Mouse (Mus musculus): Measurements from ENCODE around the gene Slc5a3. TPM values are rescaled to one million over a fixed set of nuclear protein-coding genes. Genes with fewer than 3 reads are reported as not detected.

Gene Slc5a3
- polyA plus RNA-seq, 1 experiment from 2014 or later, result 9.5 TPM

DNA sequence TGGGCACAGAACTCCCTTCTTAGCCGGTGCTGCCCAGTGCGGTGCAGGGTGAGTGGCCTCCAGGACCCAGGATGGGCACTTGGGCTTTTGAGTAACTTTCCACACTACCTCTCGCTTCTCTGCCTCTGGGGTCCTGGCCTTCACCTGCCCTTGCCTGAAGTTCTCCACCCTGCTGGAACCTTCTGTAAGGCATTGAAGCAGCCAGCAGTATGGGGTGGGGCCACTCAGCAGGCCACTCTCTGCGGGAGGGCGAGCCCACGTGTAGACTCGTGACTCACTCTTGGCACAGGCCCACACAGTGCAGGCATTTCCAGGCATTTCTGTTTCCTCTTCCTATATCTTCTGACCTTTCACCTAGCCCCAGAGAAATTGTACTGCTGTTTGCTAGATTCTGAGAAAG is 18.7 kb upstream of the Slc5a3 start:
- Histone ChIP-seq H3K4me2 (no peak overlapping the region), H3K9ac (no peak overlapping the region), H3K4me1 (no peaks in the 10 kb centered on the region), H3K36me3 (no peaks in the 10 kb centered on the region), H3K9me3 (replicated peaks) (no peaks in the 10 kb centered on the region), H3K27me3 (no peaks in the 10 kb centered on the region), H3K27ac (no peak overlapping the region), H3K4me3 (replicated peaks) (no peak overlapping the region)
- WGBS, result 92% methylated on average over 7 of the region's 7 CpGs
- no peak for ATAC-seq (replicated peaks; ENCODE audit: low FRiP score)

DNA sequence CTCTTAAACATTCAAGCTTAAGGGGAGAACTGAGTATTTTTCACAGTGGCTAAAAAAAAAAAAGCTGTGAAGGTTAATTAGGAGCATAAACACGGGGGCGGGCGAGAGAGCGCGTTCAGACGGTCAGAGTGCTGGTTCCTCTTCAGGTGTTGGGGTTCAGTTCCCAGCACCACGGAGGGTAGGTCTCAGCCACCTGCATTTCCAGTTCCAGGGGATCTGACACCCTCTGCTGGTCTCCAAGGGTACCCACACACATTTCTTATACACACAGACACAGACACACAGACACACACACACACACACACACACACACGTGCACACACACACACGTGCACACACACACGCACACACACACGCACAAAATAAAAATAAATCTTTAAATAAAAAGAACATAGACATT is 18.2 kb upstream of the Slc5a3 start:
- H3K4me2 ChIP-seq, result no peak overlapping the region
- H3K9me3 ChIP-seq (replicated peaks), result no peaks in the 10 kb centered on the region
- no peak overlapping the region for H3K27ac ChIP-seq
- H3K4me1 ChIP-seq, result no peaks in the 10 kb centered on the region
- H3K4me3 ChIP-seq (replicated peaks), result no peak overlapping the region
- no peaks in the 10 kb centered on the region for H3K27me3 ChIP-seq
- WGBS, result 96% methylated on average over 11 of the region's 11 CpGs
- no peaks in the 10 kb centered on the region for H3K36me3 ChIP-seq
- H3K9ac ChIP-seq, result no peak overlapping the region
- ATAC-seq (replicated peaks; ENCODE audit: low FRiP score), result no peak

GRCm38 (mm10) chr16:92051777-92052310 is 6.3 kb upstream of the Slc5a3 start:
- Histone ChIP-seq H3K36me3 (no peaks in the 10 kb centered on the region), H3K27me3 (no peaks in the 10 kb centered on the region), H3K4me3 (replicated peaks) (no peak overlapping the region), H3K9ac (no peak overlapping the region), H3K27ac (no peak overlapping the region), H3K4me2 (no peak overlapping the region), H3K9me3 (replicated peaks) (0 out of 2 replicates have a peak, but pooled peaks cover 5% of the 10 kb centered on the region), H3K4me1 (no peaks in the 10 kb centered on the region)
- WGBS, result 79% methylated on average over 7 of the region's 7 CpGs
- ATAC-seq (replicated peaks; ENCODE audit: low FRiP score), result no peak

GRCm38 (mm10) chr16:92052569-92052968 is 5.6 kb upstream of the Slc5a3 start:
- H3K9me3 ChIP-seq (replicated peaks), result 0 out of 2 replicates have a peak, but pooled peaks cover 5% of the 10 kb centered on the region
- no peaks in the 10 kb centered on the region for H3K27me3 ChIP-seq
- H3K4me2 ChIP-seq, result no peak overlapping the region
- no peaks in the 10 kb centered on the region for H3K36me3 ChIP-seq
- no peak for ATAC-seq (replicated peaks; ENCODE audit: low FRiP score)
- H3K27ac ChIP-seq, result no peak overlapping the region
- no peak overlapping the region for H3K9ac ChIP-seq
- no peak overlapping the region for H3K4me3 ChIP-seq (replicated peaks)
- WGBS, result 75% methylated on average over 10 of the region's 10 CpGs
- no peaks in the 10 kb centered on the region for H3K4me1 ChIP-seq

- H3K4me1 ChIP-seq, result peaks cover 23% of the 10 kb centered on the region
- H3K4me3 ChIP-seq (replicated peaks), result no peak overlapping the region
- H3K4me2 ChIP-seq, result no peak overlapping the region
- H3K9ac ChIP-seq, result no peak overlapping the region
- ATAC-seq (replicated peaks; ENCODE audit: low FRiP score), result no peak
- no peak overlapping the region for H3K27ac ChIP-seq
- 42% methylated on average over 2 of the region's 2 CpGs for WGBS
- H3K27me3 ChIP-seq, result no peaks in the 10 kb centered on the region
- H3K36me3 ChIP-seq, result peaks cover 10% of the 10 kb centered on the region
- 0 out of 2 replicates have a peak, but pooled peaks cover 5% of the 10 kb centered on the region for H3K9me3 ChIP-seq (replicated peaks)
Observed at GRCm38 (mm10) chr16:92056711-92057110, 1.4 kb upstream of the Slc5a3 start.

DNA sequence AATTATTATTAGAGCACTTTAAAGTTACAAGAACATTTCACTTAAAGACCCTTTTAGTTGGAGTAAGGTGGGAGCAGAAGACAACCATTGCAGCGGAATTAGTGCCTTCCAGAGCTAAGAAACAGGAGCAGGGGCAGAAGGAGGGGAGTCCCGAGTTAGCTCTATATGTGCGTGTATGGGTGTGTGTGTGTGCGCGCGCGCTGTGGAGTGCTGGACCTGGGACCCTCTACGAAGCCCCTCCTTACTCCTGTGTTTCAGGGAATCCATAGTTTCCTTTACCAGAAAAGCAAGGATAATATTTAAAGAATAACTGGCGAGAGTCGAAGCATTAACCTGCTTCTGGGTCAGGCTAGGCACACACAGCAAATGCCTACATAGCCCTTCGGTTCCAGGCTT is 668 bp upstream of the Slc5a3 start:
- H3K9me3 ChIP-seq (replicated peaks), result 0 out of 2 replicates have a peak, but pooled peaks cover 5% of the 10 kb centered on the region
- 4% methylated on average over 11 of the region's 11 CpGs for WGBS
- H3K27ac ChIP-seq, result peak overlapping the region; percentile 94
- peak overlapping the region; percentile 95 for H3K4me3 ChIP-seq (replicated peaks)
- H3K4me2 ChIP-seq, result peak overlapping the region; percentile 81
- peak overlapping the region; percentile 90 for H3K9ac ChIP-seq
- H3K27me3 ChIP-seq, result no peaks in the 10 kb centered on the region
- peak; percentile 23 for ATAC-seq (replicated peaks; ENCODE audit: low FRiP score)
- peaks cover 18% of the 10 kb centered on the region for H3K36me3 ChIP-seq
- peaks cover 23% of the 10 kb centered on the region for H3K4me1 ChIP-seq

GRCm38 (mm10) chr16:92058644-92059620 is 810 bp downstream of the Slc5a3 start:
- H3K36me3 ChIP-seq, result peaks cover 31% of the 10 kb centered on the region
- peak overlapping the region; percentile 90 for H3K9ac ChIP-seq
- H3K4me2 ChIP-seq, result peak overlapping the region; percentile 81
- H3K9me3 ChIP-seq (replicated peaks), result 0 out of 2 replicates have a peak, but pooled peaks cover 2% of the 10 kb centered on the region
- WGBS, result 2% methylated on average over 35 of the region's 63 CpGs
- ATAC-seq (replicated peaks; ENCODE audit: low FRiP score), result peak; percentile 44
- H3K27me3 ChIP-seq, result no peaks in the 10 kb centered on the region
- peak overlapping the region; percentile 95 for H3K4me3 ChIP-seq (replicated peaks)
- H3K4me1 ChIP-seq, result peaks cover 23% of the 10 kb centered on the region
- H3K27ac ChIP-seq, result peak overlapping the region; percentile 94

DNA sequence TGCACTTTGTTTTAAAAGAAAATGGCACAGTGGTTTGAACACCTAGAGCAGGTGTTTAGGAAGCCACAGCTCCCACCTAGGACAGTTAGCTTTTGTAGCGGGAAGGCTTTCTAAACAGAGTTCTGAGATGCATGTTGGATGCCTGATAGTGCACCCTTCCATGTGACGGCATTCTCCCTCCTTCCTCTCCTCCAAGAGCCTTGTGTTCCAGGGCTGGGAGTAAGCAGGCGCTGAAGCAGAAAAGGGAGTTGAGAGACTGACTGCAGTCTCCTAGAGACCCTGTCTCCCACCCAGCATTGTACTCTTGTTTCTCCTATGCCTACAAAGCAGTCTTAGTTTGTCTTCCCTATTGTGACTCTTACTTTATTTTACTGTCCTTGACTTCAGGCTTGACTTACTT is 2.1 kb downstream of the Slc5a3 start:
- Histone ChIP-seq H3K27me3 (no peaks in the 10 kb centered on the region), H3K36me3 (peaks cover 44% of the 10 kb centered on the region), H3K4me2 (peak overlapping the region; percentile 81), H3K27ac (no peak overlapping the region), H3K4me1 (peaks cover 23% of the 10 kb centered on the region), H3K9ac (no peak overlapping the region), H3K9me3 (replicated peaks) (no peaks in the 10 kb centered on the region), H3K4me3 (replicated peaks) (peak overlapping the region; percentile 95)
- WGBS, result 48% methylated on average over 3 of the region's 3 CpGs
- ATAC-seq (replicated peaks; ENCODE audit: low FRiP score), result no peak

- H3K36me3 ChIP-seq, result peaks cover 58% of the 10 kb centered on the region
- no peak overlapping the region for H3K27ac ChIP-seq
- no peak overlapping the region for H3K9ac ChIP-seq
- no peak overlapping the region for H3K4me3 ChIP-seq (replicated peaks)
- 97% methylated on average over 7 of the region's 7 CpGs for WGBS
- no peak overlapping the region for H3K4me2 ChIP-seq
- peaks cover 23% of the 10 kb centered on the region for H3K4me1 ChIP-seq
- no peak for ATAC-seq (replicated peaks; ENCODE audit: low FRiP score)
- no peaks in the 10 kb centered on the region for H3K9me3 ChIP-seq (replicated peaks)
- H3K27me3 ChIP-seq, result no peaks in the 10 kb centered on the region
Observed at GRCm38 (mm10) chr16:92061586-92061985, 3.5 kb downstream of the Slc5a3 start.

DNA sequence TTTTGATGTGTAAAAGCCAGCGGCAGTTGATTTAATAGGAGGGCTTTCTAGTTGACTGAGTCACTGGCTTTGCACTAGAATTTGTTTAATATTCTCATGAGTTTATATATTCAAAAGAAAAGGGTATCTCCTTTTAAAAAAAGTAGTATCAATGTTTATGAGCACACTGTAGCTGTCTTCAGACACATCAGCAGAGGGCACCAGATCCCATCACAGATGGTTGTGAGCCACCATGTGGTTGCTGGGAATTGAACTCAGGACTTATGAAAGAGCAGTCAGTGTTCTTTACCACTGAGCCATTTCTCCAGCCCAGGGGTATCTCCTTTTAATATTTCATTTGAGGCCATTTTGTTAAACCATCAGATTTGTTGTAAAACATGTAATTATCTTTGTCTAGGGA is 4.7 kb downstream of the Slc5a3 start:
- Histone ChIP-seq H3K27me3 (no peaks in the 10 kb centered on the region), H3K4me2 (no peak overlapping the region), H3K4me3 (replicated peaks) (no peak overlapping the region), H3K9me3 (replicated peaks) (no peaks in the 10 kb centered on the region), H3K4me1 (peaks cover 23% of the 10 kb centered on the region), H3K9ac (no peak overlapping the region), H3K36me3 (peaks cover 70% of the 10 kb centered on the region), H3K27ac (no peak overlapping the region)
- ATAC-seq (replicated peaks; ENCODE audit: low FRiP score), result no peak
- WGBS, result 90% methylated on average over 1 of the region's 1 CpGs

GRCm38 (mm10) chr16:92064801-92065200 is 6.7 kb downstream of the Slc5a3 start:
- no peak overlapping the region for H3K9ac ChIP-seq
- 89% methylated on average over 2 of the region's 2 CpGs for WGBS
- H3K9me3 ChIP-seq (replicated peaks), result no peaks in the 10 kb centered on the region
- peaks cover 87% of the 10 kb centered on the region for H3K36me3 ChIP-seq
- H3K4me1 ChIP-seq, result peaks cover 14% of the 10 kb centered on the region
- H3K4me2 ChIP-seq, result no peak overlapping the region
- no peak overlapping the region for H3K4me3 ChIP-seq (replicated peaks)
- no peak overlapping the region for H3K27ac ChIP-seq
- ATAC-seq (replicated peaks; ENCODE audit: low FRiP score), result no peak
- no peaks in the 10 kb centered on the region for H3K27me3 ChIP-seq

DNA sequence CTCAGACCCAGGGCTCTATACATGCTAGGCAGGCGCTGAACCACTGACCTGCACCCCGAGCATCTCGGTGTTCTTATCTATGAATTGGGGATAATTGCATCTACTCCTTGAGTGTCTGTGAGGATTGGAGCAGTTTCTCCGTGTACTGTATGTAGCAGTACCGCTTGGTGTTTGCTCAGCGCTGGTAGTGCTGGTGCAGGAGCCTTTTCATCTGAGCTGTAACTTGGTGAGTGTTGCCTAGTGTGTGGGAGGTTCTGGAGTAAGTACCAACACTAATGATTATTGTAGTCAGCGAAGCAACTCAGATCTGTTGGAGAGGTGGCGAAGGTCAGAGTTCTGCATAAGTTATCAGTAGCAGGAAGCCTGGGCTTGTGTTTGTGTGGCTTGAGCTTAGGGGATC is 12.2 kb downstream of the Slc5a3 start:
- no peak overlapping the region for H3K9ac ChIP-seq
- no peaks in the 10 kb centered on the region for H3K27me3 ChIP-seq
- ATAC-seq (replicated peaks; ENCODE audit: low FRiP score), result no peak
- WGBS, result 88% methylated on average over 8 of the region's 8 CpGs
- no peak overlapping the region for H3K4me2 ChIP-seq
- peaks cover 70% of the 10 kb centered on the region for H3K36me3 ChIP-seq
- H3K9me3 ChIP-seq (replicated peaks), result no peaks in the 10 kb centered on the region
- no peaks in the 10 kb centered on the region for H3K4me1 ChIP-seq
- no peak overlapping the region for H3K4me3 ChIP-seq (replicated peaks)
- H3K27ac ChIP-seq, result no peak overlapping the region

Measured in kidney, embryonic 15.5 days (tissue).